Mouse (Mus musculus): Measurements from ENCODE around the gene Arhgap1.
"Not testable (repeated sequence)": the region's sequence is repeated elsewhere in the genome, so short reads cannot be mapped to it uniquely, and the experiment has no call there.

Arhgap1 gene

DNA sequence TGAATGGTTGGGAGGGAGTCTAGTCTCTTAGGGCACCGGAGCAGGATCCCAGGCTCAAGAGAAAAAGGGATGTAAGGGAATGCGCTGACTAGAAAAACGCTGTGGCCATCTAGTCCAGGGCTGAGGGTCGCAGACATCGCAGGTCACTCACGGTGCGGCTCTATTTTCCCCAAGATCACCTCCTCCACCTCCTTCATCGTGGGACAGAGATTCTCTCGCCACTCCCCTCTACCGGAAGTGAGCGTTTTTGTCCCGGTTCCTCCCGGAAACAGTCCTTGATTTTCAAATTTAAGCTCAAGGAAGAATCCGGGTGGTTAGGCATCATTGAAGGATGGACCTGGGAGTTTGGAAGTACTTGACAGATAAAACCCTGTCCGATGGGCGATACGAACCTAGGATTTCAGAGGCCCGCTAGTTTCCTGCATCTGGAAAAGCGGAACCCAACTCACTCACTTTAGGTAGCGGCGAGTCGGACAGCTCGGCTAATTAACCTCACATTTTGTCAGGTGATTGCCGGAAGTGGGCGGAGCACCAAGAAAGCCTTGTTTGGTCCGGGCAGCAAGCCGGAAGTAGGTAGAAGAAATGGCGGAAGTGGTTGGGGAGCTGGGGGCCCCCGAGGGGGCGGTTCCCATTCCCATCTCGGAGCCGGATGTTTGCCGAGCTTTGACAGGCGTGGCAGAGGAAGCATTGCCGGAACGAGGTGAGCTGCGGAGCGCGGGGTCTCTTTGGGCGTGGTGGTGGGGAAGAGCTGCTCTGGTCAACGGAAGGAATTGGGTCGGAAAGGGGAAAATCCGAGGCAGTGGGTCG lies at the start of gene Arhgap1, which contains the start of gene Zfp408:
Gene Arhgap1 (plus strand): TSS at position 308 of the 807 bp plus-strand sequence.
Gene Zfp408 (minus strand): TSS at position 239 of the 807 bp plus-strand sequence.
- peak; percentile 99 for DNase-seq (ENCODE audit: low read depth, low spot score)

DNA sequence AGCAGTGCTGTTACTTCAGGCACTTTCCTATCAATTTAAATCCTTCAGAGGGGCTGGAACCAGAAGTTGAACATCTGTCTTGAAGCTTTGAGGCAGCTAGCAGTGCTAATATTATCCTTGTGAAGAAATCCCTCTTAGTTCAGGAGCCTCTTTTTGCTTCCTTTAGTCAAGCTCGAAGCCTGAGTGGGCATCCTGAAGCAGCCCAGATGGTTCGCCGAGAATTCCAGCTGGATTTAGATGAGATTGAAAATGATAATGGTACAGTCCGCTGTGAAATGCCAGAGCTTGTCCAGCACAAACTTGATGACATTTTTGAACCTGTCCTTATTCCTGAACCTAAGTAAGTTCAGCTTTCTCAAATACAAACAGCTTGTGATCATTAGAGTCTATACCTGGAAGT lies 49.2 kb upstream of the Arhgap1 start:
- DNase-seq (ENCODE audit: low read depth, low spot score): no peak

DNA sequence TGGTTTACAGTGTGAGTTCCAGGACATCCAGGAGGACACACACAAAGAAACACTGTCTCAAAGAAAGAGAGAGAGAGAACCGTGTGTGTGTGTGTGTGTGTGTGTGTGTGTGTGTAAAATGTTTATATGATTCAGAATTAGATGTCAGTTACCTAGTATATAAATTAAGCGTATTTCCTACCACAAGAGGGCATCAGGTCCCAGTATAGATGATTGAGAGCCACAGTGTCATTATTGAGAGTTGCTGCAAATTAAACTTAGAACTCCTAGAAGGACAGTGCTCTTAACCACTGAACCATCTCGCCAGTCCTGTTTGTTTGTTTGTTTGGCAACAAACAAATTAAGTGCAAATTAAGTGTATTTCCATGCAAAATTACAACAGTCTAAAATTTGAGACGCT lies 47.3 kb upstream of the Arhgap1 start:
- no peak for DNase-seq (ENCODE audit: low read depth, low spot score)

DNA sequence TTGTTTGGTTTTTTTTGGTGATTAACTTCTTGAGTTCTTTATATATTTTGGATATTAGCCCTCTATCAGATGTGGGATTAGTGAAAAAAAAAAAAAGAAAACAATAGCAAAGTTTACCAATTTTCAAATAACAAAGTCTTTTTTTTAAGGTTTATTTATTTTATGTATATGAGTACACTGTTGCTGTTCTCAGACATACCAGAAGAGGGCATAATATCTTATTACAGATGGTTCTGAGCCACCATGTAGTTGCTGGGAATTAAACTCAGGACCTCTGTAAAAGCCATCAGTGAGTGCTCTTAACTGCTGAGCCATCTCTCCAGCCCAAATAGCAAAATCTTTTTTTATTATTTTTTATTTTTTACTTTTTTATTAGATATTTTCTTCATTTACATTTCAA lies 40.3 kb upstream of the Arhgap1 start:
- not testable (repeated sequence) for DNase-seq (ENCODE audit: low read depth, low spot score)

DNA sequence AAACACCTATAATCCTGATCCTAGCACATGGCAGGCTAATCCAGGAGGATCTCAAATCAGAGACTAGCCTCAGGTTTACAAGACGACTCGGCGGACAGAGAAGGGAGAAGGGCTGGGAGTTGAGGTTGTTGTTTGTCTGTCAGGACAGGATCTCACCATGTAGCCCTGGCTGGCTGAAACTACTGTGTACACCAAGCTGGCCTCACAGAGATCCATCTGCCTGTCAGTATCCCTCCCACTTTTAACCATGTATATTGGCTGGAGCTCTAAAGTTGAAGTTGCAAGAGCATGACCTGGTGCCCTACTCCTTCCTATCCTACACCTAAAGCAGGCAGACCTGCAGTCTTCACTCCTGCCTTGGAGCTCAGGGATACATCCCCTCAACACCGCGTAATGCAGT lies 27.3 kb upstream of the Arhgap1 start:
- DNase-seq (ENCODE audit: low read depth, low spot score): no peak

DNA sequence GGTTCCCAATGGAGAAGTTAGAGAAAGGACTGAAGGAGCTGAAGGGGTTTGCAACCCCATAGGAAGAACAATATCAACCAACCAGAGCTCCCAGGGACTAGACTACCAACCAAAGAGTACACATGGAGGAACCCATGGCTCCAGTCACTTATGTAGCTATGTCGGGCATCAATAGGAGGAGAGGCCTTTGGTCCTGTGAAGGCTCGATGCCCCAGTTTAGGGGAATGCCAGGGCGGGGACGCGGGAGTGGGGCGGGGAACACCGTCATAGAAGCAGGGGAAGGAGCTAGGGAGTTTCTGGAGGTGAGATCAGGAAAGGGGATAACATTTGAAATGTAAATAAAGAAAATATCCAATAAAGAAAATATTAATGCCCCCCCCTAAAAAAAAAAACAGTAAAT lies 26.3 kb upstream of the Arhgap1 start:
- not testable (repeated sequence) for DNase-seq (ENCODE audit: low read depth, low spot score)

DNA sequence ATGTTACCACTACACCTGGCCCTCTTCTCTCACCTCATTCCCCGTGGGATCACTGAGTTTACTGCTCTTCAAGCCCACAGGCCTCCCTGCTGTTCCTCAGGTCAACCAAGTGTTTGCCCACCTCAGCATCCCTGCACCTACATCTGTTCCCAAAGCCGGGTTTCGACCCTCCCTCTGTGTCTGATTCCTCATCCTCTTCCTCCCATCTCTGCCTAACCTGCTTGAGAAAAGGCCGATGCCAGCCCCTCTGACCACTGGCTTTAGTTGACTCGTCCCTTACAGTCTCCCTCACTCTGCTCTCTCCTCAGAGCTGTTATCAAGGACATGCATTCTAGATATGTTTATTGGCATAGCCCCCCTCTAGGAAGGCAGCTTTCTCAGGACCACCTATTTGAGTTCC lies 22.2 kb upstream of the Arhgap1 start:
- DNase-seq (ENCODE audit: low read depth, low spot score): no peak

DNA sequence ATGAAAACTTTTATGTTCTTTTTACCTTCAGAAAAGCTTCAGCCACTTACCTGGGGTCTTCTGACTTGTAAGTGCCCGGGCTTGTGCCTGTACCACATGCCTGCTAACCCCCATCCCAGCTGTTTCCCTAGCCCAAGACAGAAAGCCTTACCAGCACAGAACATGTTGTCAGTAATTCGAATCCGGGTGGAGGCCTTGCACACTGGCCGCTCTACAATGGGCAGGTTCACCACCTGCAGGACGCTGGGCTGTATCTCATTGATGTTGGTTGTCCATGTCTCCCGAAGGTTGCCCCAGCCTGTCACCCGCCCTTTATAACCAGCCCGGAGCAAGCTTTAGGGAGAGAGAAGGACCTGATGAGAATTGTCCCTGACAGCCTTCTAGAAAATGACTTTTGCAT lies 21.5 kb upstream of the Arhgap1 start:
- no peak for DNase-seq (ENCODE audit: low read depth, low spot score)

DNA sequence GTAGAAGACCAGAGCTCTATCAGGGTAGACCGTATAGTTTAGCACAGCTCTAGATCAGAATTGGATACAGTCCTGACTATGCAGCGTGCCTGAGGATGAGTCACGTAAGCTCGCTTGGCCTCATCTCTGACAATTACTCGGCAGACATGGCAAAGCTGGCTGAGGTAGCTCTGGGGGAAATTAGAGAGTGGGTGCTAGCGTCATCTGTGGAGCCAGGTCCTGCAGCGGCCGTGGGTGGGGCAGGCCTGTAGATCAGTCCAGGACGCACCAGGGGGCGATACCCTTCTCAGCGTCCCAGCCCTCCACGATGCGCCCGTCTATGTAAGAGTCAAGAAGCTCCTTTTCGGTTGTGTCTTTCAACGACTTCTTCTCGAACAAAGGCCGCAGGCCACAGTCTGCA lies 20.0 kb upstream of the Arhgap1 start:
- no peak for DNase-seq (ENCODE audit: low read depth, low spot score)

DNA sequence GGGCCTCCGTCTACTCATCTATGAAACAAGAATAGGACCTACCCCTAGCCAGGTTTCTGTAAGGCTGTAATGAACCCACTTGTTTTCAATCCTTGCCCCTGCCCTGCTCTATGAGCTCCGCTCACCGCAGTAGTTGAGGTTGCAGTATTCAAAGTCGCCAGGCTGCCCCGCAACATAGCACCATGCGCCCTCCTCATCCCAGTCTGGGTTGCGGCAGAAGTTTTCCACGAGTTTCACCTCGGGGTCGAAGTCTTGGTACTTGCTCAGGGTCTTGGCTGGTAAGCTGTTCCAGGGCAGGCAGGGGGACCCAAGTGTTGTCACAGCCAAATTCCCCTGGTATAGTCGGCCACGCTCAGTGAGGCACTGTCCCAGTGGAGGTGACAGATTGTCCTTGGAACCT lies 19.3 kb upstream of the Arhgap1 start:
- no peak for DNase-seq (ENCODE audit: low read depth, low spot score)

DNA sequence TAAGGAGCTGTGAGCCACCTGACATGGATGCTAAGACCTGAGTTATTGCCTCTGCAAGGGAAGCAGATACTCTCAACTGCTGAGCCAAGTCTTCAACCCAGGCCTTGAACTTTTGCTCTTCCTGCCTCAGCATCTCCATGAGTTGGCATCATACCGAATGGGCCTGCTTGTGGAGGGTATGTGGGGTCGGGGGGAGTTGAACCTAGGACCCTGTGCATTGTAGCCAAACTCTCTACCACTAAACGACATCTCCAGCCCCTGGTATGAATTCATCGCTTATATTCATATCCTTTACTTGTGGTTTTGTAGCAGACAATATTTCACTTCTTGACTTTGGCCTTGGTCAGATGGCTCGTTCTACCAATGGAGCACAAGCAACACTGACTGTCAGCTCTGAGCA lies 17.8 kb upstream of the Arhgap1 start:
- DNase-seq (ENCODE audit: low read depth, low spot score): no peak

DNA sequence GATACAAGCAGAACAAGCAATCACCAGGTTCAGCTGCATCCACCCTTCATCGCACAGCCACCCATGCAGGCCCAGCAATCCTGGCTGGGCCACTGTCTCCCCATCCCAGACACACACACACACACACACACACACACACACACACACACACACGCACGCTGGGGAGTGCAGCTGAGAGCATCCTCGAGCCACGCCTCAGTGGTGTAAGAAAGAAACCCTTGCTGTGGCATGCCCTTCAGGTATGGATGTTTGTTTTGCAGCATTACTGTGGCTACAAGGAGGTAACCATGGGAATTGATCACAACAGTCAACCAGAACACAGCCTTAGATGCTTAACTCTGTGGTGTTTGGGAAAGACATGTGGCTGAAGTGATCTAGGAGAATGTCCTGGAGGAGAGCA lies 17.3 kb upstream of the Arhgap1 start:
- DNase-seq (ENCODE audit: low read depth, low spot score): no peak

DNA sequence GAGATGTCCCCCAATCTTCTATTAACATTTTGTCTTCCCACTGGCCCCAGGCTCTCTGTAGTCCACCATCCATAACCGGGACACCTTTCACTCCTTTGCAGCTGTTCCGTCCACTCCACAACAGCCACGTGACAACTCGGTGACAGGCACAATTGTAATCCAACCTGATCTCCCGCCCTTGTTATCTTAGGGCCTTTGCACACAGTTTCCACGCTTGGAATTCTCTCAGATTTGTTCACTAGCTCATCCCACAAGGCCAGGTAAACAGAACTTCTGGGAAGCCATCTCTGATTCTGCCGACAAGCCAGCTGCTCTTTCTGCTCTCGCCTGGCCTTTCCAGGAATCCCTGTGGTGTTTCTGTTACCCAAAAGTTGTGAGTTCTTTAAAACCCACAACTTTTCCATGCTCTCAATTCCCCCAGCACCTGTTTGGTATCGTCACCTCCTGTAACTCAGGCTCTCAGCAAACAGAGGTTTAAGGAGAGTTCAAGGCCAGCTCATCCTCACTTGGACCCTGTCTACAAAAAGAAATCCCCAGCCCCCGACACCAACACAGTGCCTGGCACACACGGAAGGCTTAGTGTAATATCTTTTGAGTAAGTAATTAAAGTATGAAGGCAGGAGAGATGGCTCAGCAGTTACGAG lies 16.2 kb upstream of the Arhgap1 start:
- no peak for DNase-seq (ENCODE audit: low read depth, low spot score)

DNA sequence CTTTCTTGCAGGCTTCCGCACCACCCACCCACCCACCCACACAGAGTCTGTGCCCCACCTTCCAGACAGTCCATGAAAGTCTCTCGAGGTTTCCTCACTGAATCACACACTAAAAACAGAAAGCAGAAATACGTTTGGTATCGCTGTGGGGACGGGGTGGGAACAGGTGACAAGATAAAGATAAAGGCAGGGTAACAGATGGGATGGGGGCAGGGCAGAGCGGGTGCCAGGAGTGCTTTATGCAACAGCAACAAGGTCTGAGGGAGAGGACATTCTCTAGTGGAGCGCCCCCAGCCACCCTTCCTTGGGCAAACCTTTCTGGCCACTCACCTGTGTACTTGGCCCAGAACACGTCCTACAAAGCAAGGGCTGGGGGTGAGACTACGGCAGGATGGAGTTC lies 14.8 kb upstream of the Arhgap1 start:
- no peak for DNase-seq (ENCODE audit: low read depth, low spot score)

DNA sequence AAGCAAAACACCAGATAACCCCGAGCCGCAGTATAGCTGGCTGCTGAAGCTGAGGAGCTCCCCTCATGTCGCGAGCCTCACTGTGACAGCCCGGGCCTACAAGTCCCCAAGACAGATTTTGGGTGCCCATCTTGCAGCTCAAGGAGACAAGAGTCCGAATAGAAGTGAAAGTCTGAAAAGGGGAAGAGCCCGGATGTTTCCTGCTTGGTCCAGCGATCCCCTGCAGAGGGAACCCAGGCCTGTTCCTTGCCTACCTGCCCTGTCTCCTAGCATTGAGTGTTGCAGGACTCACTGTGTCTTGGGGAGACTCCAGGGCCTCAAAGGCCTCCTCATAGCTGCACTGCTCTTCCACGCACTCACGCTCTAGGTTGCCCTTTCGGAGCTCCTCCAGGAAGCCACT lies 14.2 kb upstream of the Arhgap1 start:
- no peak for DNase-seq (ENCODE audit: low read depth, low spot score)

DNA sequence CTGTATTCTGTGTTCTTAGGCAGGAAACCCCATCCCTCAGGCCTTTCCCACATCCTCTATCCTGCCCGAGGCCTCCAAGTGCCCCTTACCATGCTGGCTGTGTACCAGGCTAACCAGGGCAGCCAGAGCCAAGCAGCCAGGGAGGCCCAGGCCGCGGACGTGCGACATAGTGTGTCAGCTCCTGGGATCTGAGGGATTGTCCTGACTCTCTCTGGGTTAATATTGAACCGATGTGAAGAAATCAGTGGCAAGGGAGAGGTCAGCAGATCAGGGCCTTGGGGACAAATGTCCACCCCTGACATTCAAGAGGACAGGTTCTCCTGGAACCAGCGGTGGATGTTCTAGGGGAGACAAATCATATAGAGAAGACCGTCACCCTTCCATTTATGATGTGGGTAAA lies 13.4 kb upstream of the Arhgap1 start, which contains the start of gene F2:
Gene F2 (minus strand): TSS at position 186 of the 400 bp plus-strand sequence.
- no peak for DNase-seq (ENCODE audit: low read depth, low spot score)

DNA sequence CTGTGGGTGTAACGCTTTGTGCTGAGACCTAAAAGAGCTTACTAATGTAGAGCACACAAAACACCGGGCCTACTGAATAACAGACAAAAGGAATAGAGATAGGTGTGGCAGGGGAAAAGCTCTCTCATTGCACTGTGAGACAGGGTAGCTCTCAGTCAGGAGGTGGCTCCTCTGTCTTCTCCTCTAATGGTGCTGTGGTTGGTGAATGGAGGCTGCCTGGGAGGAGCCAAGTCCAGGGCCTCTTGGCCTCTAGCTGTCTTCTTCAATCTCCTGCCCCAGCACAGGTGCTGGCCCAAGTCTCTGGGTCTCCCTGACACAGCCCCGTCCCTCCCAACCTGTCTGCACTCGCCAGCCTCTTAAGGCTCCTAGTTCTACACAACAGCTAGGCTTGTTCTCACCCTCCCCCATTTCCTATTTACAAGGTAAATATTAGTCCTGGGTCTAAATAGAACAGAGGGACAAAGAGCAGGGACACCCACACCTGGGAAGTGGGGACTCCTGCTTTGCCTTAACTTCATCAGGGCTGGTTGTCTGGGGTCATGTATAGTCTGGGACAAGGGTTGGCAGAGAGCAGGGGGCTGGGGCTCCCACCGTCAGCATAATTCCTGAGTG lies 12.8 kb upstream of the Arhgap1 start:
- DNase-seq (ENCODE audit: low read depth, low spot score): no peak

DNA sequence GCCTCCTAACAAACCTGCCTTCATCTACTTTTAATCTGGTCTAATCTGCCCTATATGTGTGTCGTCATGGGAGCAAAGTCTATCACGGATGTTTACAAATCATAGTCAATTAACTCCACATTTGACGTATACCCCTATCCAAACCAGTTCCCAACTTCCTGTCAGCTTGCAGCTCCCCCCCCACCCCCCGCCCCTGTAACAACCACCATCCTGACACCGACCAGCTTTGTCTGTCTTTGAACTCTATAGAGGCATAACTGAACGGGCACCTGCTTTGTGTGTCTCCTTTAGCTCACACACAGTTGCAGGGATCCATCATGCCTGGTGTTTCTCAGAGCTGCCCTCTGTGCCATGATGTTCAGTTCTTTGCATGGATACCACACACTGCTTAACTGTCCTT lies 10.7 kb upstream of the Arhgap1 start:
- no peak for DNase-seq (ENCODE audit: low read depth, low spot score)

DNA sequence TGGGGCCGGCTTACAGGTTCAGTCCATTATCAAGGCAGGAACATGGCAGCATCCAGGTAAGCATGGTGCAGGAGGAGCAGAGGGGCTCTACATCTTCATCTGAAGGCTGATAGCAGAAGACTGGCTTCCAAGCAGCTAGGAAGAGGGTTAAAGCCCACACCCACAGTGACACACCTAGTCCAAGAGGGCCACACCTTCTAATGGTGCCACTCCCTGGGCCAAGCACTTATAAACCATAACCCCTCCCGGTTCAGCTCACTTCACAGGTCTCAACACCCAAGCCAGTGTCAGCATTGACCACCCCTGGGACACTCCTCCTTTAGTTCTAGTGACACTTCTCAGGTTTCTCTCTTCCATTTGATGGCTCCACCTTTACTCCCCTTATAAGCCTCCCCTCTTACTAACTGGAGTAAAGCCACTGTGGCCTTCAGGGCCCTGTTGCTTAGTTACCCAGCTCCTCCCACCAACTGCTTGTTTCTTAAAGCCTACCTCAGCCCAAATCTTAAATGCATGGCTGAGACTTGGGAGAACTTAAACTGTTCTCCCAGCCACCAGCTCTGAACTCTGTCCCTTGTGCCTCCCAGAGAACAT lies 6.7 kb upstream of the Arhgap1 start:
- DNase-seq (ENCODE audit: low read depth, low spot score): no peak

DNA sequence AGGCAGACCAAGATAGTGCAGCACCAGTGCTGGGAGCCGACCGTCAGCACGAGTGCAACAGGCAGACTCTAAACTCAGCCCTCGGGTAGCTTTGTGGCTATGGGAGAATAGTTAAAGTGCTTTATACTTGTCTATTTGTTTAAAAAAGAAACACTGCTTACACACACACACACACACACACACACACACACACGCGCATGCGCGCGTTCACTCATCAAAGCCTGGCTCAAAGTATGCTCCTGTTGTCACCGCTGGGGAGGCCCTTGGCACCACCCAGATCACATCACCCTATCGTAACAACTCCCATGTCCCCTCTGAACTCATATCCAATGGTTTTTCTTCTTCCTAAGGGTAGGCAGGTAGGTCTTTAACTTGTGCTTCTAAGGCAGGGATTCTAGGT lies 5.6 kb upstream of the Arhgap1 start:
- no peak for DNase-seq (ENCODE audit: low read depth, low spot score)

DNA sequence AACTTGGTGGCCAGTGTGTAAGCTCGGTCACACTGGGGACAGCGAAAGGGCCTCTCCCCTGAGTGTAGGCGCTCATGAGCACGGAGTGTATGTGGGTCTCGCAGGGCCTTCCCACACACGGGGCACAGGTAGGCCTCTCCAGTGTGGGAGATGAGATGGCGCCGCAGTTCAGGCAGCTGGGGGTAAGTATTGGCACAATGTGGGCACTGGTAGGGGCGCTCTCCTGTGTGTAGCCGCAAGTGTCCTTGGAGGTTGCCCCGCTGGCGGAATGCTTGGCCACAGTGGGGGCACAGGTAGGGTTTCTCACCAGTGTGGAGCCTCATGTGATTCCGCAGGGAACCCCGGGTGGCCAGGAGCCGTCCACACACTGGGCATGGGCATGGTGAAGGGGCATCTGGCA lies 4.3 kb upstream of the Arhgap1 start:
- DNase-seq (ENCODE audit: low read depth, low spot score): no peak

DNA sequence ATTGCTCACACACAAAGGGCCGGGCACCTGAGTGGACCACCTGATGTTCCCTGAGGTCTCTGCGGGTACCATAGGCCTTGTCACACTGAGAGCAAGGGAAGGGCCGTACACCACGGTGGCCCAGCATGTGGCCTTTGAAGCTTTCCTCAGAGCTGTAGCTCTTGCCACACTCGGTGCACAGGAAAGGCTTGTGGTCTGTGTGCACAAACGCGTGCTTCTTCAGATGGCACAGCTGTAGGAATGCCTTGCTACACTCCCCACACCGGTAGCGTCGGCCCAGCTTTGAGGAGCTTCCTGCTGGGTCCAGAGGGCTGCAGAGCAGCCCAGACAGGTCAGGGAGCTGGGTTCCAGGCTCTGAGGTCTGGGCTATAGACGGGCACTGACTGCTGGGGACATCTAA lies 3.8 kb upstream of the Arhgap1 start:
- DNase-seq (ENCODE audit: low read depth, low spot score): no peak
